Mouse (Mus musculus): ENCODE results near the gene BC052040.
A peak's percentile ranks its signal among the peaks of the same experiment; 100 is the strongest.

The BC052040 gene

DNA sequence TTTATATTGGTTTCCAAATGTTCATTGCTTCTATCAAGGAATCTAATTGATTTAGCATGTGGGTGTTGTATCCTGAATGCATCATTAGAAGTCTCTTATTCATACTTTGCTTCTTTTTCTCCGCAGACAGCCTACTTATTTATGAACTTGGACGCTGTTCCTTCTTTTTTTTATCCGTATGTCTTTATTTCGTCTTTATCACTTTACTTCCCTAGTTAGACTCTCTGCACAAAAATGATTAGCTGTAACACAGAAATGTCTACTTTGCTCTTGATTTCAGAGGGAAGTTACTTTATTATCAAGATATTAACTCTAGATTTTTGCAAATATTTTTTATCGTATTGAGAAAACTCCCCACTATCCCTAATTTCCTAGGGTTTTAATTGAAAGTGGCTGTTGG lies 117.5 kb downstream of the BC052040 start:
- DNase-seq (ENCODE audit: low spot score in 2 of 2), result no peak

GRCm38 (mm10) chr2:115702610-115703009 lies 121.1 kb downstream of the BC052040 start:
- no peak for DNase-seq (ENCODE audit: low spot score in 2 of 2)

GRCm38 (mm10) chr2:115717535-115717934 lies 136.0 kb downstream of the BC052040 start:
- DNase-seq (ENCODE audit: low spot score in 2 of 2), result no peak

DNA sequence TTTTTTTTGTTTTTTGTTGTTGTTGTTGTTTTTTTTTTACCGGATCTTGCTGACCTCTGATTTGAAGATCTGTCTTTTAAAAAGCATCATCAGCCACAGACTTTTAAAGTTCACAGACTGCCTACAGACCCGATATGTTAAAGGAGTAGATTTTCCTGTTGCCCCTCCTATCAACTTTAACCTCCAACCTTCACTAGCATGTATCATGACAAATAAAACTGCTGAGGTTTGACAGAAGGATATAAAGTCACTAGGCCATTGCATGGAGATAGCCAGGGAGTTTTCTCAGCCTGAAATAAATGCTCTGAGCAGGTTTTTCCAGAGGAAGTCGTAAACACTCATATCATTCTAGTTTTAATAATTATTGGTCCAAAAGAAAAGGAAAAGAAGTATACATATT lies 136.5 kb downstream of the BC052040 start:
- DNase-seq (ENCODE audit: low spot score in 2 of 2), result no peak

DNA sequence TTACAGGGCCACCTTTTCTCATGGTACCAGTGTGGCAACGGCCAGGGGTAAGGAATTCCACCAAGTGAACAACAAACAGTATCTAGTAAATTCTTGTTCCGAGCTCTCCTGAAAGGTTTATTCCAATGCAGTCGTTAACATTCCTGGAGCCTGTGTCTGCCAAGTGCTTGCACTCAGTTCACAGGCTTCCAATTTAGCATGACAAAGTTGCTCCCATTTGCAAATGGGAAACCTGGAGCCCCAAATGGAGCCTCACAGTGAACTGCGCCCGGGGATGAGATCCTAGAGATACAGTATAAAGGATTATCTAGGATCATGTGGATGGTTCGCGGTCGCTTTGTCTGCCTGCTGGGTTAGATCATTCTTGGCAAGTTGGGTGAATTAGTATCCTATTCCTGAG lies 141.9 kb downstream of the BC052040 start:
- DNase-seq (ENCODE audit: low spot score in 2 of 2), result no peak

DNA sequence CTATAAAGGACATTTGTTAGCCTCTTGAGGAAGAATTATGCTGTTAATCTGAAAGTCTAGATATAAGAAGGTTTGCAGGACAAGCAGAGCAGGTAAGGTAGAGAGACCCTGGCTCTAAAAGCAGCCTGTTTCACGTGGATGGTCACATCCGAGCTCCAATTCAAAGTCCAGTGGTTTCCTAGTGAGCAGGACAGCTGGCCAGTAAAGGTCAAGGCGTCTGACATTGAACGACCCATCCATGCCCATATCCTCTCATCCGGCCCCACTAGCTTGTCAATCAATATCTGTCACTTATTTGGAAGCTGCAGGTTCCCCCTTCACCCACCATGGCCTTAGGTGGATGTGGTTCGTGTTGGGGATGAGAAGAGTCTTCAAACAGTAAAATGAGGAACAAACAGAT lies 142.7 kb downstream of the BC052040 start:
- no peak for DNase-seq (ENCODE audit: low spot score in 2 of 2)

- DNase-seq (ENCODE audit: low spot score in 2 of 2), result no peak
These were observed 143.2 kb downstream of the BC052040 start for GRCm38 (mm10) chr2:115724726-115725125.

- no peak for DNase-seq (ENCODE audit: low spot score in 2 of 2)
These were observed 144.0 kb downstream of the BC052040 start for GRCm38 (mm10) chr2:115725503-115725902.

- no peak for DNase-seq (ENCODE audit: low spot score in 2 of 2)
These were observed 144.4 kb downstream of the BC052040 start for GRCm38 (mm10) chr2:115725926-115726325.

DNA sequence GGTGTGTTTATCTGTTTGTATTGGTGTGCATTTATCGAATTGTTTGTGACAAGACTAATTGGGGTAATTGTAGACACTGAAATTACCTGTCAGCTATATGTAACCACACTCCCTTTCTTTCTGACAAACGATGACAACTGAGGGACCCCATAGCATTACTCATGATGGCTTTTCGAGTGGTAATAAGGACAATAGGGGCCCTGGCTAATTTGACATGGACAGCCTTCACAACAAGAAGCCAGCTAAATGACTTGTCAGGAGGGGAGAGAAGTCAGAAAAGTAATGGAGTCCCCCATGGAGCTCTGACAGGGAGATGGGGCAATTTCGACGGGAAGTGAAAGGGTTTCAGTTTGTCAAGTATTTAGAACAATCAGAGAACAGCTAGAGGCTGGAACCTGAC lies 145.3 kb downstream of the BC052040 start:
- DNase-seq (ENCODE audit: low spot score in 2 of 2), result no peak

DNA sequence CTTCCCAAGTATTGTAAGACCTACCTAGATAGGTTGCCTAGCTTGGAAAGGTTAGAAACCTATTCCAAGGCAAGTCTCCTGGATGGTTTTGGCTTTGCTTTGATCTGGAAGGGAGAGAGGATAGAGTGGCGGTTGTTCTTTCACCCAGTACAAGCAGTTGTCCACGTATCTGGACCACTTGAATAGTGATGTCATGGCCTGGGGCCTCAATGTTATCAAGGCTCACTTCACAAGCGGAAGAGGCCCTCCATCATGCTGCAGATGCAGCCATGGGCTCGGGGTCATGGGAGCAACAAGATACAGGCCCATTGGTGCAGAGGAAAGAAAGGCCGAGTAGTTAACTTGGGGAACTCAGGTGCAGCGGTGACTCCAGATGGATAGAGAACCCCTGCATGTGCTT lies 147.1 kb downstream of the BC052040 start:
- DNase-seq (ENCODE audit: low spot score in 2 of 2), result no peak

DNA sequence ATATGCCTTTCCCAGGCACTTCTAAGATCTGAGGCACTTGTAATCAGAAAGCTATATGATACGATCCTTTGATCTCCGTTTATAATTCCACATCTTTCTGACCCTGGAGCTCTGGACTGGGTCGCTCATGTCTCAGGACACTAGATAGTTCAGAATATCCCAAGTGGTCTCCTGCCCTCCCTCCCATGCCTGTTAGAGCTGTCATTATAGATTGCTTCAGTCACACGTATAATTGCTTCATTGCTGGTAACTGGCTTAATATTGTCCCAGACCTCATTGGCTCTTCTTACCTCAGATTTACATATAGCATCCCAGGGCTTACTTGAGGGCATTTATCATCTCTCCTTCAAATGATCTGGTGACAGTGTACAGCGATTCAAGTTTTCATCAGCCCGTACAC lies 149.0 kb downstream of the BC052040 start:
- DNase-seq (ENCODE audit: low spot score in 2 of 2), result no peak

DNA sequence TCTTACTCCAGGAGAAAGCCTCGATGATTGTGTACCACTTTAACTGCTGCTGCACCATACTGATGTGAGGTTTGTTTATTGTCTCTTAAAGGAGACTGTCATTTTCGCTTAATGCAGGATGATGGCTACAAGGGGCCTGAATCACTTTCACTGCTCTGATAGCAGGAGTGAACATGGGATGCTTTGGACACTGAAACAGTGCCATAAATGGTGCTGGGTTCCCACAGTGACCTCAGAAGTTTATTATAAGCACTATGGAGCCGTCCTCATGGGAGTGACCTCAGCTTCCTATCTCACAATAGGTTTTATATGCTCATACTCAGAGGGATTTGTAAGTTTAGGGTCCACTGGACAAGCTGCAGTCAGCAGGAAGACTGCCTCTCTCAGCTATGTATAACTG lies 149.7 kb downstream of the BC052040 start:
- no peak for DNase-seq (ENCODE audit: low spot score in 2 of 2)

DNA sequence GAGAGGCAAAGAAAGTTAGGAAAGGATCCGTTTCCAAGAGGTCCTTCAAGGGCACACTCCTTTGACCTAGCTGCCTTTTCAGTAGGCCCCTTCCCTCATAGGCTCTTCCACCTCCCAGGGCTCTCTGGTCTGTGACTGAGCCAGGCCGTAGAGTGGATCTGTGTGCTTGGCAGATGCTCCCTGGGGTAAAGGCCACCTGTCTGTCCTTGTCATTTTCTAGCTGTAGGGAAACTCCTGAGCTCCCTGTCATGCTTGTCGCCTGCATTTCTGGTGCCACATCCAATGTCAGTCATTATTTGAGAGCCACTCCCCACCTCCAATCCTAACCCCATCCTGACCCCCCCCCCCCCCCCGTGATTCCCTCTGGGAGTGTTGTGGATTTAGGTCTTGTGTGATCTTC lies 151.1 kb downstream of the BC052040 start:
- no peak for DNase-seq (ENCODE audit: low spot score in 2 of 2)

DNA sequence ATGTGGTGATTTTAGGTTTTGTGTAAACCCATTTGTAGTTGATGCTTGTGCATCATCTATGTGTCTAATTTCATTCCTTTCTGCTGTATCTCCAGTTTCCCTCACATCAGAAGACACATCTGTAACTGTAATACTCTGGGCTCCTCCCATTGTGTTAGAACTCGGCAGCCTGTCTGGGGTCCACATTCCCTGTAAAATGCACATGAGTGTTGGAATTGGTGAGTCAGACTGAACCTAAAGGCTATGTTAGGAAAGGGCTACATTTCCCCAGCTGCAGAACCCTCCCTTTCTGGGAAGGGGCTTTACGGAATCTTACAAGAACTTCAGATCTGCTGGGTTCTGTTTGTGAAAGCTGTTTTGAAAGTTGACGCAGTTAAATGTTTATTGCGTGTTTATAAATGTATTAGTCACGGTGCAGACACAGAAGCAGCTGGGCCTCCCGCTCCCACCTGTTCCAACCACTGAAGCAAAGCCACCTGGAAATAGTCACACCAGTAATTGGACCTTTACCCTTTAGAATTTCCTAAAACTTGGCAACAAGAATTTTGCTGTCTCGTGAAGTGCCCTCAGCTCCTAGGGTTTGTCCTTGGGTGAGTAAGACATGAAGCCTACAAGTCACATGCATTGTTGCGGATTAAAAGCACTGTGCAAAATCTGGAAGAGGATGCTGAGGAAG lies 151.6 kb downstream of the BC052040 start:
- no peak for DNase-seq (ENCODE audit: low spot score in 2 of 2)

DNA sequence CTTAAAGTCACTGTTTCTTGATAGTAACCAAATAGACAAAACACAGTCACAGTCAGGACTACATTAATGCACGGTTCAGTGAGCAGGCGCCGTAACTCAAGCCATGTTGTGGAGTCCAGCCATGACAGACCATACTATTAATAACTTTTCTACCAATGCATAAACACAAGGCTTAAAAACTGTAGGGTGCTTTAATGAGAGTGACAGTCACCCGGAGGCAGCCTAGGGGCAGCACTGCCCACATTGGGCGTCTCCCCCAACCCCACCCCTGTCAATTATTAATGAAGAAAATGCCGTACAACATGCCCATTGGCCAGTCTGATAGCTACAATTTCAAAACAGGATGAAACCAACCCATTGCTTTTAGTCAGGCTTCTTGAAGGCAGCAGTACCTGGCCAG lies 153.3 kb downstream of the BC052040 start:
- DNase-seq (ENCODE audit: low spot score in 2 of 2), result no peak

- no peak for DNase-seq (ENCODE audit: low spot score in 2 of 2)
These were observed 154.9 kb downstream of the BC052040 start for GRCm38 (mm10) chr2:115736416-115736815.

DNA sequence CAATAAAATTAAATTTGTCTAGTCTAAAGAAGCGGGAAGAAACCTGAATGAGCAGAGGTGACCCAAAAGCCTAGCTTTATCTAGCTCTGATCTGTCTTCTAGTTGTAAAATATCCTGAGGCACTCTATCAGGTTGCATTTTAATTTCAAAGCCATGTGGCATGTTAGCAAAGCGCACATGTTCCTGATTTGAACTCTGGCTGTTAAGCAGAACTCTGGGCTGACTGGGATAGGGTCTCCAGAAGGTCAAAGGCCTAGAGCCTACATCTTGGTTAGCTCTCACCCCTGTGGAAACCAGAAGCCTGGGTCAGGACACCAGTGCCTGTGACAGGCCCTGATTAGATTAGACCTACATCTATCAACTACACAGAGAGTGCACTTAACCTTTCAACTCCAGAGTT lies 156.4 kb downstream of the BC052040 start:
- no peak for DNase-seq (ENCODE audit: low spot score in 2 of 2)

DNA sequence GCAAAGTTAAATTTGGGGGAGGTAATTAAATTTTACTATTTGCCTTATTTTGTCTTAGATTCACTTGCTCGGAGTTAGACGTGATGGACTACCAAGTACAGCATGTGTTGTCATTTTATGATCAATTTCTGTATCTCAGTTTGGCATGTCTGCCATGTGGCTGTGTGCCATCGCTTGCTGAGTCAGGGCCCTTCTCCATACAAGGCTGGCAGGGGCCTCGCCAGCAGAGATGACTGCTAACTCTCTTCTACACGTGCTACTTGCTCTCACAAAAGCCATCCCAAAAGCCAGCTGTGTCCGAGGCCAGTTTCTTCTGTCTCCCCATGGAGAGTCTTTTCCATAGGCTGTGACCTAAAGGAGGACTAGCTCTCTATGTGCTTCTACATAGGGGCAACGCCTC lies 160.5 kb downstream of the BC052040 start:
- peak; percentile 36 to 46 for DNase-seq (ENCODE audit: low spot score in 2 of 2)

DNA sequence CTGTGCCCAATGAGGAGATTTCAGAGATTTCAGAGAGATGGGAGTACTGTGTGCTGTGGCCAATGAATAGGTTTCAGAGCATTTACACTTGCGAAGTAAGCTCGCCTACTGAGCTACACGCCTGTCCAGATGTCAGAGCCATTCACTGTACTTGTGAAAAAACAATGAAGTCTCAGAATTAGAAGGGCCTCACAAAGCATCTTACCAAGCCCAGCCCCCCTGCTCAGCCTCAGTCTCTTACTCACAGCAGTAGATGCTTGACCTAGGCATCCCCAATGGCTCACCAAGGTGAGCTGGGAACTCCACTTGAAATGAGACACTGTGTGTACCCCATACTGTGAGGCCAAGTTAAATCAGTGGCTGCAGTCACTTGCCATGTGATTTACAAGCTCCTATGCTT lies 166.1 kb downstream of the BC052040 start:
- no peak for DNase-seq (ENCODE audit: low spot score in 2 of 2)

DNA sequence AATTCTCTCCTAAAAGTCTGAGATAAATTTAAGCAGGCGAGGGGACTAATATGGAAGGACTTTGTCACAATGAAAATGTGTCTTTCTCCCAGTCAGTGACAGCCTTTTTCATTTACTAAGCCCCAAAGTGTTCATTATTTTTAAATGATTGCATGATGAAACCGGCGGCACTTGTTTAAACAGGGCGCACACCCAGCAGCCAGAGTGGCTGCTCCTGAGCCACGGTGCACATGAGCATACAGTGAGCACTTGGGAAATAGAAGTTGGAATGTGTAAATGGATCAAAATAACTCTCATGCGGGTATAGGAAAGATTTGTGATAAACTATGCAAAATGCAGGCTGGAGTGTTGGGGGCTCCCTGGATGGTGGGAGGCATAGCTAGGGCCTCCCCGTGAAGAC lies 169.7 kb downstream of the BC052040 start:
- no peak for DNase-seq (ENCODE audit: low spot score in 2 of 2)

DNA sequence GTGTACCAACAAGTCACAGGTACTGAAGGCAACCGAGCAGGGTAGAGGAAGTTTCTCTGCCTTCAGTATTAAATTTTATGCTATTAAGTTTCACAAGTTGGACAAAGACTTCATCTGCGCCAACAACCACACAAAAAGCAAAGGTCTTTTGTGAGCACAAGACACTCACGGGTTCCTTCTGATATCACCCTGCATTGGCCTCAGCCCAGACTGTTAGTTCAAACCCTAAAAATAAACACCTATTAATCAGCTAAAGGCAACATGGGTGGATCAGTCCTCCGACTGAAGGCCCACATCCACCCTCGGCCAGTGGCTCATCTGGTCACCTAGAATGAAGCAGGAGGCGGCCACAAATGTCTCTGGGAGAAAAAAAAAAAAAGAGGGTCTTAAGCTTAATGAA lies 176.2 kb downstream of the BC052040 start:
- no peak for DNase-seq (ENCODE audit: low spot score in 2 of 2)

DNA sequence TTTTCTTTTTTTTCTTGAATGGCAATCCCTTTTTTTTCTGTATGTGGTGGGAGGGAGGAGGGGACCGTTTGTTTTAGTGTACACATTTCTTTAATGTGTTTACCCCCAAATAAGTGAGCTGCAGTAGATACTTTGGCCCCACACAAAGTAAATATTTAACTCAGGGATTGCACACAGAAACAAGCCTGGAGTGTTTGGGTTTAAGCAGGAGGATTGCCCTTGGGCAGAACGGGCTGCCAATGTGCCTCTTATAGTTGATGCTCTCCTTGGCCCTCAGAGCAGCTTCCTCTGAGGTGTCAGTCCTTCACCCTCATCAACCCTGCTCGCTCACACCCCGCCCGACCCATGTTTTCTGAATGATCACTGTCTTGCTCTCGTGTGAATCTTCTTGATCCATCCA lies 177.0 kb downstream of the BC052040 start:
- no peak for DNase-seq (ENCODE audit: low spot score in 2 of 2)

DNA sequence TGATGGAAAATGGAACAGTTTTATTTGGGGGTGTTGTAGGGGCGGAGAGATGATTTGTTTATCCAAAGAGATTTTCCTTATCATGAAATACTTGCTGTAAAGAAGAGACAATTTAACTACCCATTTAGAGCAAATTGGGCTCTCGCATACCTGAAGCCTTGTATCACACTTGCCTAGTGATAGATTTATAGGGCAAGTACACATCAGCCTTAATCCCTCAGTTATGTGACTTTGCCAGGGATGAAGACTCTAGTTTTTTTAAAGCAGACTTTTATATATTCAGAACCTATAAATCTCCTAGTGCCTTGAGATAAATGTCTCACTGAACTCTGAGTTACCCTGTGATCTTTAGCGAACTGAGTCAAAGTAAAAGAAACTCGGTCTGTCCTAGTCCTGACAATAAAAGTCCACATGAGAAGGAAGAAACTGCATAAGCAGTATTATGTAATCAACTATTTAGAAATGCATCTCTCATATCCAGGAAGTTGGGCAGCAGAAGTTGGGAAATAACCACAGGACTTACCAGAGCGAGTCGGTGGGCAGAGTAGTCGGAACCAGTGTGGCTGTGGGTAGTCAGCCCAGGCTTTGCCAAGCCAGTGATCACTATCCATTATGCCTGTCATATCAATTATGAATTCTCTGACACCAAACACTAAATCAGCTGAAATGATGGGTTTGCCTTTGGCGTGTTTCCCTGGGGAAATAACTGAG lies 183.2 kb downstream of the BC052040 start:
- DNase-seq (ENCODE audit: low spot score in 2 of 2), result no peak
